9 mouse cellular contexts compared by ENCODE assay signal in genomic region chr6:122719942-122720341, GRCm38 (mm10). TPM values are rescaled to one million over a fixed set of nuclear protein-coding genes. Genes with fewer than 3 reads are reported as not detected.
DNase-seq lines count a peak whose midpoint lies in the region; ATAC-seq and TF ChIP-seq lines count a peak whose summit lies in the region.
"Had no signal": no experiment of that assay in that cellular context is flagged by ENCODE, and none has a peak within 500 bp of the region (broad histone marks: within the 10 kb centered on the region; RNA-seq: fewer than 3 reads in every experiment).

No protein-coding gene starts in this region.

- TF ChIP-seq EP300 in ES-Bruce4 (IDR thresholded peaks at IDR 0.05; ENCODE audit: insufficient read depth, low read depth, low read length), result no peak

- TF ChIP-seq POLR2A in ES-Bruce4 (IDR thresholded peaks at IDR 0.05; ENCODE audit: insufficient read depth, low read length), result no peak

- H3K4me1 ChIP-seq in ES-Bruce4 (ENCODE audit: control insufficient read depth, insufficient read depth, low read length), result no peaks in the 10 kb centered on the region
- 0 out of 2 replicates have a peak, but pooled peaks cover 2% of the 10 kb centered on the region for H3K4me1 ChIP-seq in forebrain, embryonic 14.5 days (ENCODE audit: control insufficient read depth, insufficient read depth, low read length)

- no peak overlapping the region for H3K27ac ChIP-seq in ES-Bruce4 (ENCODE audit: insufficient read depth, low read length)
- H3K27ac ChIP-seq in forebrain, embryonic 14.5 days (ENCODE audit: low read depth, low read length), result no peak overlapping the region

- no peak overlapping the region for H3K9ac ChIP-seq in ES-Bruce4 (ENCODE audit: low read depth, poor library complexity, severe bottlenecking)
- no peak overlapping the region for H3K9ac ChIP-seq in forebrain, embryonic 14.5 days (ENCODE audit: low read length)

- no peak overlapping the region for H3K4me2 ChIP-seq in forebrain, embryonic 14.5 days (ENCODE audit: low read length)

- 26% methylated on average over 2 of the region's 2 CpGs for WGBS in forebrain, embryonic 14.5 days

- peak; percentile 41 to 76 for DNase-seq in heart, adult 18-20 months
- no peak for DNase-seq in heart, adult 11 months
- DNase-seq in c-Kit-positive CD71-positive TER-119-negative erythroid progenitor cells, embryonic 14.5 days (ENCODE audit: low read depth), result peak; percentile 34
- DNase-seq in forebrain, embryonic 14.5 days (ENCODE audit: low spot score), result peak; percentile 75
- DNase-seq in kidney, adult 9 months, result peak; percentile 78
- DNase-seq in lung, adult 18-20 months, result peak; percentile 59 to 61
- peak; percentile 24 for DNase-seq in skeletal muscle tissue, adult 2 months (ENCODE audit: low read depth, low spot score)

- no peaks in the 10 kb centered on the region for H3K27me3 ChIP-seq in ES-Bruce4 (ENCODE audit: control insufficient read depth, insufficient read depth, low read length, poor library complexity, severe bottlenecking)
- H3K27me3 ChIP-seq in forebrain, embryonic 14.5 days (replicated peaks; ENCODE audit: control insufficient read depth, insufficient read depth, low read length), result no peaks in the 10 kb centered on the region

- H3K9me3 ChIP-seq in ES-Bruce4 (replicated peaks; ENCODE audit: control insufficient read depth, insufficient read depth, low read length, poor library complexity, severe bottlenecking), result no peaks in the 10 kb centered on the region
- H3K9me3 ChIP-seq in forebrain, embryonic 14.5 days (replicated peaks; ENCODE audit: control insufficient read depth, low read length), result no peaks in the 10 kb centered on the region

- H3K36me3 ChIP-seq in ES-Bruce4 (ENCODE audit: control insufficient read depth, insufficient read depth, low read length, poor library complexity, severe bottlenecking), result peaks cover 2% of the 10 kb centered on the region; the same call in 1 of the 2 replicates
- no peaks in the 10 kb centered on the region for H3K36me3 ChIP-seq in forebrain, embryonic 14.5 days (ENCODE audit: control insufficient read depth, insufficient read depth, low read length)

- no peak for ATAC-seq in forebrain, embryonic 14.5 days

- H3K4me3 ChIP-seq in ES-Bruce4 (ENCODE audit: low read depth, low read length), result no peak overlapping the region
- H3K4me3 ChIP-seq in forebrain, embryonic 14.5 days (ENCODE audit: low read depth, low read length), result no peak overlapping the region

- TF ChIP-seq CTCF in ES-Bruce4 (IDR thresholded peaks at IDR 0.05; ENCODE audit: low read depth, low read length), result peak; percentile 66

RNA-seq across cellular contexts. Expression of gene Nanog, which starts 12.7 kb away (rescaled TPM):
- not detected for total RNA-seq in heart, adult 18-20 months (2021)
- 610 and 613 TPM in 2 replicates for polyA plus RNA-seq in ES-Bruce4 (2011; ENCODE audit: insufficient read depth, insufficient read length, low read depth, missing spikeins)
- 0.12 and 0.30 TPM in 2 replicates for polyA plus RNA-seq in forebrain, embryonic 14.5 days (2014; fragmentation: Nextera tagmentation; extraction: Ambion mirVana)
- total RNA-seq: left cerebral cortex, adult 8-10 months had no signal

Comparison
In these comparisons a context has a peak if more than half of its experiments do, and no peak if none do; other contexts are left out.
1. RNA of gene Nanog, which starts 12.7 kb away (polyA plus RNA-seq): 610 to 613 TPM in ES-Bruce4; 0.12 to 0.30 TPM in forebrain, embryonic 14.5 days; every median in the first group is over 100 times any median in the second.